Mouse (Mus musculus): ENCODE measurements at regions not wholly inside any gene's neighbourhood (a gene's known extent, or its start where the extent isn't known, plus 50 kb on each side); places are given as distances from the start of the nearest gene placed in this dataset.
A peak's percentile ranks its signal among the peaks of the same experiment; 100 is the strongest.

DNA sequence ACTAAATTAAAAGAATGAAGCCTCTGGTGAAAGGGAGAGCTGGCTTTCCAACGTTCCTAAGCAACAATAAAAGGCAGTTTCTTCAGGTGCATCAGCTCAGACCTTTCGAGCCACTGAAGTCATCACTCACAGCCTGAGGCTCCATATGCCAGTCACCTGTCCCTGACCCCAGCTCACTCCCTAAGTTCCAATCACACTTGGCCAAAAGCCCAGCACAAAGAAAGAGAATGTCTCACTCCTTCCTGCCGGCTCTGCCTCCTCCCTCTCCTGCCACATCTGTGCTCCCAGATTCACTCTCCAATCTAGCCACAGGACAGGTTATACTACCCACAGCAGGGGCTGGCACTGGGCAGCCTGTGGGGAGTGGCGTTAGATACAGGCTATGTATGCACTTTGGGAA is 150.7 kb downstream of the Psat1 start:
- H3K9me3 ChIP-seq: no peaks in the 10 kb centered on the region
- WGBS: 37% methylated on average over 4 of the region's 4 CpGs
- no peak overlapping the region for H3K27ac ChIP-seq (replicated peaks)
- H3K9ac ChIP-seq: no peak overlapping the region
- ATAC-seq (ENCODE audit: extremely low read depth, insufficient number of reproducible peaks, low FRiP score, low TSS enrichment): no peak
- no peak overlapping the region for H3K4me2 ChIP-seq
- H3K4me1 ChIP-seq: peaks cover 4% of the 10 kb centered on the region
- no peak overlapping the region for H3K4me3 ChIP-seq
- no peaks in the 10 kb centered on the region for H3K36me3 ChIP-seq
- peaks cover 13% of the 10 kb centered on the region; the same call in 1 of the 2 replicates for H3K27me3 ChIP-seq (replicated peaks)

DNA sequence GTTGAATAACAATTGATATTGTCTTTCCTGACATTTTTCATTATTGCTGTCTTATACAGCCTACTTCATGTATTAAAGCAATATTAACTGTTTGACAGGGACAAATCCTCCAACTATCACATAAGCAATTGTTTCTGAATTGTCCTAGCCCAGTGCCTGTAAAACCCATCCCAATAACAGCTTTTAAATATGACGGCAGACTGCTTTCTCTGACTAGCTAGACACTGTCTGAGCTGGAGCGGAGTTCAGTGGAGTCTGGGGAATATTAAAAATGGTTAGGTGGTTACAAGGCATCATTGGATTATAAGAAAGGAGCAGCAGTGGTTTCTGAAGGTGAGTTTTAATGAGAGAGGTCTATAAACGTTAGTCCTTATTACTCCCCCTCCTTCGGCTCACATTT is 155.2 kb downstream of the Psat1 start:
- no peaks in the 10 kb centered on the region for H3K4me1 ChIP-seq
- ATAC-seq (ENCODE audit: extremely low read depth, insufficient number of reproducible peaks, low FRiP score, low TSS enrichment): no peak
- H3K9ac ChIP-seq: no peak overlapping the region
- no peak overlapping the region for H3K4me3 ChIP-seq
- H3K9me3 ChIP-seq: no peaks in the 10 kb centered on the region
- H3K27ac ChIP-seq (replicated peaks): no peak overlapping the region
- no peaks in the 10 kb centered on the region for H3K36me3 ChIP-seq
- no peak overlapping the region for H3K4me2 ChIP-seq
- H3K27me3 ChIP-seq (replicated peaks): no peaks in the 10 kb centered on the region; the same call in 1 of the 2 replicates
- WGBS: 71% methylated on average over 4 of the region's 4 CpGs

DNA sequence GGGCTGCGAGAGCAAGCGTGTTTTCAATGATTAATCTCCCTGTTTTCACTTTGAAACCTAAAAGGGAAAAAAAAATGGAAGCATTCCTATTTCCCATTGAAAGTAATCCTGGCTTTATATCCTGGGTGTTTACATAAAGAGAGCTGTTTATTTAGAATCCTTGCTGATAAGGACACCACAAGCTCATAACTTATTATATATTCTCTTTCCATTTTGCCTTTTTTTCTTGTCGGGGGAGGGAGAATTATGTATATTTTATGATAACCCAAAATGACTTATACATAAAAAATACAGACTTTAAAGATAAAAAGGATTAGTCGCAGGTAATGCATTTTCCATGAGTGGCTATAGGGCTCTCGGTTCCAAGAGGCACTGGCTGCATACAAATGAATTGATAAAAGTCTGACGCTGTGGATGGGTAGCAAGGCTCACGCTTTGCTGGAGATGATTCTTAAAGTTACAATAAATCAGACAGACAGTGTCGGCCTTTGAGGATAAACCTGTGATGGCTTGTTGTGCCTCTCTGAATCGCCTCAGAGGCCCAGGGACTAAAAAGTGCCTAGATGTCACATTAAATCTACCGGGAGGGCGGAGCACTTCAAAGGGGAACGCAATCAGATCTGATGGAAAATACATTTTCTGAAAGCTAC is 155.7 kb downstream of the Psat1 start:
- H3K27ac ChIP-seq (replicated peaks): no peak overlapping the region
- H3K4me3 ChIP-seq: peak overlapping the region; percentile 9; the same call in 1 of the 2 replicates
- H3K4me2 ChIP-seq: peak overlapping the region; percentile 46; the same call in 1 of the 2 replicates
- no peak for ATAC-seq (ENCODE audit: extremely low read depth, insufficient number of reproducible peaks, low FRiP score, low TSS enrichment)
- H3K4me1 ChIP-seq: no peaks in the 10 kb centered on the region
- no peaks in the 10 kb centered on the region for H3K27me3 ChIP-seq (replicated peaks)
- H3K36me3 ChIP-seq: no peaks in the 10 kb centered on the region
- 50% methylated on average over 12 of the region's 12 CpGs for WGBS
- H3K9ac ChIP-seq: no peak overlapping the region
- no peaks in the 10 kb centered on the region for H3K9me3 ChIP-seq

DNA sequence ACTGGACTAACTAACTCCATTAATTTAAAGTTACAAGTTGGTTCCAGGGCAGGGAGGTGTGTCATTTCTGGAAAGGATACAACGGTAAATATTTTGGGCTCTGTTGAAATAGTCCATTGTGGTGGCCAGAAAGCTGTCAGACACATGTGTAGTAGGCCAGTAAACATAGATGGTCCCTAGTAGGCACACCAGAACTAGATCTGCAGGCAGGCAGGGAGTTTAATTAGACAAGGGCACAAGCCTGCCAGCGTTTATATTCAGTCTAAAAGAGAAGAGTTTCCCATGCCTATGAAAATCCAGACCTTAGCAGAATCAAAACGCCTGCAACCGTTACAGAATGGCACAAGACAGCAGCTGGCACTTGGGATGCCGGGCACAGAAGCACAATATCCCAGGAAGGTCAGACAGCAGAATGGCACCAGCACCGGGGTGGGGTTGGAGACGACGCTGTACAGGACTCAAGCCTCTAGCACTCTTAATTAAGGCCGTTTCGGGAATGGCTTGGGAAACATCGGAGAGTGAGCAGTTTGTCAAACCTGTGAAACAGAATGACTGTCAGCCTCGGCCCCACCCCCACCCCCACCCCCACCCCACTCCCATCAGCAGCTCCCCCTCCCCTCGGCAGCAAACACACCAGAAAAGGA is 156.4 kb downstream of the Psat1 start:
- 29% methylated on average over 13 of the region's 13 CpGs for WGBS
- H3K4me3 ChIP-seq: peak overlapping the region; percentile 9; the same call in 1 of the 2 replicates
- H3K9me3 ChIP-seq: no peaks in the 10 kb centered on the region

DNA sequence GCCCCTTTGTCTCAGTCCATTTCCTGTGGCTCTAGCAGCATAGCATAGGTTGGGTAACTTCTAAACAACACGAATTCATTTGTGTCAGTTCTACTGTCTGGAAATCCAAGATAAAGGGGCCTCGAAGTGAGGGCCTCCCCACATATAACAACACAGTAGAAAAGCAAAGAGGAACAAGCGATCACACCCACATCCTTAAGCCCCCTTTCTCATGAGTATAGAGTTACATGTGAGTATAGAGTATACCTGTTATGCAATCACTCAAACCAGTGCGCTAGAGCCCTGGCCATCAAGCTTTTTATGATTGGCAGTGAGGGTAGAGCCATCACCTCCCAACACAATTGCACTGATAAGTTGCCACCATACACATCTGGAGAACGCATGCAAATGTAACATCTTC is 157.4 kb downstream of the Psat1 start:
- Histone ChIP-seq H3K27ac (replicated peaks) (no peak overlapping the region), H3K4me1 (no peaks in the 10 kb centered on the region), H3K4me2 (no peak overlapping the region), H3K9ac (no peak overlapping the region), H3K36me3 (no peaks in the 10 kb centered on the region), H3K4me3 (no peak overlapping the region), H3K9me3 (no peaks in the 10 kb centered on the region), H3K27me3 (replicated peaks) (no peaks in the 10 kb centered on the region)
- ATAC-seq (ENCODE audit: extremely low read depth, insufficient number of reproducible peaks, low FRiP score, low TSS enrichment): no peak
- 70% methylated on average over 5 of the region's 5 CpGs for WGBS

More for the DNA sequence above, 156.4 kb downstream of the Psat1 start:
- H3K27me3 ChIP-seq (replicated peaks): no peaks in the 10 kb centered on the region
- no peak for ATAC-seq (ENCODE audit: extremely low read depth, insufficient number of reproducible peaks, low FRiP score, low TSS enrichment)
- peak overlapping the region; percentile 46; the same call in 1 of the 2 replicates for H3K4me2 ChIP-seq
- H3K4me1 ChIP-seq: no peaks in the 10 kb centered on the region
- no peaks in the 10 kb centered on the region for H3K36me3 ChIP-seq
- H3K27ac ChIP-seq (replicated peaks): no peak overlapping the region
- H3K9ac ChIP-seq: no peak overlapping the region

DNA sequence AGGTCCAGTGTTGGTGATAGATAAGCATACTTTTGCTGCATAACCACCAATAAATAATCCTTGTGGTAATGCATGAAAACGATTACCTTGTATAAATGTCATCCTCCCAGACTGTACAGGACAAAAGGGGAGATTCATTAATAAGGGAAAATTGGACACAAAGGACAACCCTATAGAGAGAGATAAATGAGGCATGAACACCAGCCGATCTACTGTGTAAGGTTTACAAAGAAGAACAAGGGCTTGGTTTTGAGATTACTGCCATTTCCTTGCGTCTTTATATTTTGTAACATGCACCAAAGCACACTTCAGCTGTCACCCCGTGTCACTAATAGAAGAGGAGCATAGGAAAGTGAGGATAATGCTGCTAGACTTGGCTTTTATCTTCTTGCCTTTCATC is 162.5 kb downstream of the Psat1 start:
- WGBS: 55% methylated on average over 4 of the region's 4 CpGs
- H3K4me1 ChIP-seq: no peaks in the 10 kb centered on the region
- H3K9me3 ChIP-seq: no peaks in the 10 kb centered on the region
- no peak for ATAC-seq (ENCODE audit: extremely low read depth, insufficient number of reproducible peaks, low FRiP score, low TSS enrichment)
- H3K27ac ChIP-seq (replicated peaks): no peak overlapping the region
- H3K4me2 ChIP-seq: no peak overlapping the region
- no peak overlapping the region for H3K9ac ChIP-seq
- no peak overlapping the region for H3K4me3 ChIP-seq
- no peaks in the 10 kb centered on the region for H3K27me3 ChIP-seq (replicated peaks)
- H3K36me3 ChIP-seq: no peaks in the 10 kb centered on the region

DNA sequence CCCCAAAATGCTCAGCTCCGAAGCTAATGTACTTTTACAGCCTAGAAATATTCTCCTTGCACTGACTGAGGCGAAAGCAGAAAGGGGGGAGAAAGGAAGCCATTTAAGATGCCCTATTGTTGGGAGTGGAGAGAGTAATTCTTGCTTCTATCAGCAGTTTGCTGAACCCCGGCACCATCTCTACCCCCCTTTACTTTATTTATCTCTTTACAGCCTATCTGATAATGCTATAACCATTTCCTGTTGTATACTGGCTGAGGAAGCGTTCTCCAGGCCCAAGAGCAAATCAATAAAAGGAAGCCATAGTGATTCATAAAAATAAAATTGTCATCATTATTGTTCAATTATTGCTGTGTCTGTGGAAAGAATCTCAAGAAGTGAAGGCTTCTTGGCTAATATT is 177.5 kb downstream of the Psat1 start:
- 64% methylated on average over 4 of the region's 4 CpGs for WGBS
- no peaks in the 10 kb centered on the region for H3K4me1 ChIP-seq
- H3K27me3 ChIP-seq (replicated peaks): no peaks in the 10 kb centered on the region
- no peak overlapping the region for H3K4me3 ChIP-seq
- H3K9ac ChIP-seq: no peak overlapping the region
- ATAC-seq (ENCODE audit: extremely low read depth, insufficient number of reproducible peaks, low FRiP score, low TSS enrichment): no peak
- no peak overlapping the region for H3K4me2 ChIP-seq
- no peaks in the 10 kb centered on the region for H3K36me3 ChIP-seq
- H3K9me3 ChIP-seq: no peaks in the 10 kb centered on the region
- no peak overlapping the region for H3K27ac ChIP-seq (replicated peaks)

DNA sequence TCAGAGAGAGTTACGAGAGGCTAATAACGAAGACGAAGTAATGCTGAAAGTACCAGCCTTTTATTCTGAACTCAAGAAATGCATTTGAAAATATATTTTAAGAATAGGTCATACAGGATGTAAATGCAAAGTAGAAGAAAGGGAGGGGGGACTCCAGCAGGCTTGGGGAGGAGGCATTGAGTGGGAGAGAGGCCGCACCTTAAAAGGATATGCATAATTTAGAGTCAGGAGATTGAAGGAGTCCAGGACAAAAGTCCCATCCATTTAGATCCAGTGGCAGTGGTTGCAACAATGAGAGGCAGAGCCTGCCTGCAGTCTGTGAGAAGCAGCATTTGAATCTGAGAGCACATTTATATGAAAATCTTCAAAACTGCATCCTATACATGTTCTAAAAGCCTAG is 186.1 kb downstream of the Psat1 start:
- no peak for ATAC-seq (ENCODE audit: extremely low read depth, insufficient number of reproducible peaks, low FRiP score, low TSS enrichment)
- H3K36me3 ChIP-seq: no peaks in the 10 kb centered on the region
- no peaks in the 10 kb centered on the region for H3K9me3 ChIP-seq
- H3K27me3 ChIP-seq (replicated peaks): no peaks in the 10 kb centered on the region
- no peaks in the 10 kb centered on the region for H3K4me1 ChIP-seq
- no peak overlapping the region for H3K27ac ChIP-seq (replicated peaks)
- WGBS: 87% methylated on average over 4 of the region's 4 CpGs
- no peak overlapping the region for H3K9ac ChIP-seq
- H3K4me3 ChIP-seq: no peak overlapping the region
- no peak overlapping the region for H3K4me2 ChIP-seq

DNA sequence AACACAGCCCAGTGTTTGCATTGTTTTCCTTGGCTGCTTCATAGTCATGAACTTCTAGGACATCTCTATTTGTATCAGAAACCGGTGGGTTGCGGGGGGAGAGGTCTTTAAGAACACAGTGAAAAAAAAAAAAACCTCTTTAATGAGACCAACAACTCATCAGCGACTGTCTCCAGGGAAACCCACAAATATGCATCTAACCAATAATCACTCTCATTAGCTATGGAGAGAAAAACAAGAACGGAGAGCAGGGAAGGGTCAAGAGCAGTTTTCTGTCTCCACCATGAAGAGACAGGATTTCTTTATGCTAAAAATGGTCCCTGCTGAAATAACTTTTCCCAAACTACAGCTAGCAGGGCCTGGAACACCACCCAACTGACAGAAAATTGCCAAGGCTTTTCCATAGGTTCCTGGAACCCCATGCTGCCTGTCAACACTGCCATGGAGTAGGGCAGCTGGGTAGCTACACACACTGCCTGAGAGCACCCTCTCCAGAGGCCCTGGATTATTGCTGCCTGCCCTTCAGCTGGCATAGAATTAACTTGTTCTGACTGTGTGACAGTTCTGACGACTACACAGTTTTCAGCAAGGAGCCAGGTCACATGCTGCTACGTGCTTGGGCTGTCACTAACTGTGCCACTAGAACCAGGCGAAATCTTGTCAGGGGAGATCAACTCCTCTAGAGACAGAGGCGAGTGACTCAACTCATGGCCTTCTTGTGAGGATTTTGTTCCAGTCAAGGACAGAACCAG is 201.9 kb downstream of the Psat1 start:
- no peaks in the 10 kb centered on the region for H3K4me1 ChIP-seq
- no peak overlapping the region for H3K27ac ChIP-seq (replicated peaks)
- no peak overlapping the region for H3K4me3 ChIP-seq
- H3K36me3 ChIP-seq: no peaks in the 10 kb centered on the region
- H3K4me2 ChIP-seq: no peak overlapping the region
- no peak for ATAC-seq (ENCODE audit: extremely low read depth, insufficient number of reproducible peaks, low FRiP score, low TSS enrichment)
- no peaks in the 10 kb centered on the region for H3K9me3 ChIP-seq
- 63% methylated on average over 8 of the region's 8 CpGs for WGBS
- H3K27me3 ChIP-seq (replicated peaks): no peaks in the 10 kb centered on the region
- H3K9ac ChIP-seq: no peak overlapping the region

DNA sequence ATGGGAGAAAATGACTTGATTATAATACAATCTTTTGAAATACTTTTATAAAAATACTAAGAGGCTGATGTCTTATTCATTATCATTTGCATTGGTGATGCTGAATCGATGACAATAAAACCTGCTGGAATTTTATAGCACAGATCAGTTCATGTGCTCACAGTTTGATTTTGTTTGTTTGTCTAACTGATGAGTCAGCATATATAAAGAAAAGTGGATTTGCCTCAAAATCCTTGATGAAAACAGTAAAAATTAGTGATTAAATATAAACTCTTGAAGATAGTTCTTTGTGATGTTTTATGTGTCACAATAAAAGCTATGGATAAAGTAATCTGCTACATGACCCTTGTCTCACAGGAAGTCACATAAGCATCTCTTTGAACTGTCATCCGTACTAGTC is 210.9 kb downstream of the Psat1 start:
- H3K36me3 ChIP-seq: no peaks in the 10 kb centered on the region
- H3K9ac ChIP-seq: no peak overlapping the region
- no peak for ATAC-seq (ENCODE audit: extremely low read depth, insufficient number of reproducible peaks, low FRiP score, low TSS enrichment)
- no peak overlapping the region for H3K4me2 ChIP-seq
- no peak overlapping the region for H3K4me3 ChIP-seq
- no peaks in the 10 kb centered on the region for H3K9me3 ChIP-seq
- 64% methylated on average over 2 of the region's 2 CpGs for WGBS
- H3K27ac ChIP-seq (replicated peaks): no peak overlapping the region
- no peaks in the 10 kb centered on the region for H3K27me3 ChIP-seq (replicated peaks)
- no peaks in the 10 kb centered on the region for H3K4me1 ChIP-seq

DNA sequence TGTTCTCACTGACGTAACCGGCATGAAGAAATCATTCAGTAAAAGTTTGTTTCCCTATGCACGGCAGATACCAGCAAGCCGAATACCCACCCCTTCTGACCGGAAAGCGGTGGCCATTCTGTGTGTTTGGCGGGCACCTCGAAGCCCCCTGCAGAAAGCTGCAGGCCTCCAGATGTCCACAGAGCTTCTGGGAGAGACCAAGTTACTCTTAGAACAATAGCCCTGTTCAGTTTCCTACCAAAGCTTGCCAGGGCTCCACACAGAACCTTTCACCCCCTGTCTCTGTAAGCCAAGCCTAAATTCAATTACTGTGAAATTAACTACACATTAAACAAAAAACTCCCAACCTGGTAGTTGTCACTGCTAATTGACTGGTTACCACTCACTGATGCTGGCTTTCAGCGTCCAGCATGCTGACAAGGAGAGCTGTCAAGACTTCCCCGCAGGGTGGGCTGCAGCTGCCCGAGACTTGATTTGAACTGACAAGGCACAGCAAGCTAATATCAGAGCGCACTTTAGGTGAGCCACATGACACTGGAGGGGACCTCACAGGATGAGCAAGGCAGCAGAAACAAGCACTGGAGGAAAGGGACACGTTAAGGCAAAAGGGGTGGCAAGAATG is 220.2 kb downstream of the Psat1 start:
- H3K9me3 ChIP-seq: peaks cover 3% of the 10 kb centered on the region
- 56% methylated on average over 13 of the region's 13 CpGs for WGBS
- H3K4me1 ChIP-seq: no peaks in the 10 kb centered on the region
- H3K36me3 ChIP-seq: no peaks in the 10 kb centered on the region
- H3K4me2 ChIP-seq: no peak overlapping the region
- H3K4me3 ChIP-seq: no peak overlapping the region
- no peaks in the 10 kb centered on the region for H3K27me3 ChIP-seq (replicated peaks)
- no peak overlapping the region for H3K9ac ChIP-seq
- ATAC-seq (ENCODE audit: extremely low read depth, insufficient number of reproducible peaks, low FRiP score, low TSS enrichment): no peak
- no peak overlapping the region for H3K27ac ChIP-seq (replicated peaks)

Data from heart, embryonic 13.5 days (tissue).